Mouse (Mus musculus) ES-E14 (cell line): ENCODE results near the gene Trim2. TPM values are rescaled to one million over a fixed set of nuclear protein-coding genes. Genes with fewer than 3 reads are reported as not detected.

Experiments used
- DNase-seq: peaks from one replicate; pipeline ENCODE4 v3.0.0-alpha.2; 2013; ENCODE audit warnings: low read depth, low spot score
- H3K27ac ChIP-seq: 2 replicates; pipeline ENCODE4 v1.5.1; 2012; ENCODE audit warnings: low read depth, mild to moderate bottlenecking, low read length, moderate library complexity, mixed read lengths; ENCODE audit not compliant: poor library complexity, insufficient read depth, severe bottlenecking
- H3K36me3 ChIP-seq: 2 replicates; pipeline ENCODE4 v1.6.1; 2012; ENCODE audit warnings: mild to moderate bottlenecking, low read length, moderate library complexity, mixed read lengths; ENCODE audit not compliant: control insufficient read depth, poor library complexity, insufficient read depth, severe bottlenecking
- H3K4me1 ChIP-seq, 2 experiments: fragments of 150-350 bp in 1 of 2; sonication (generic) in 1 of 2; 2 replicates each; pipeline ENCODE4 v1.6.1; 2012; ENCODE audit warnings: low read length in 2 of 2, mild to moderate bottlenecking in 1 of 2, mixed read lengths in 1 of 2; ENCODE audit not compliant: control insufficient read depth in 2 of 2, insufficient read depth in 2 of 2, poor library complexity in 1 of 2
- H3K4me3 ChIP-seq, 2 experiments: fragments of 150-350 bp in 1 of 2; sonication (generic) in 1 of 2; 2 replicates each; pipeline ENCODE4 v1.5.1; 2012; ENCODE audit warnings: low read length in 2 of 2, low read depth in 1 of 2, mild to moderate bottlenecking in 1 of 2, mixed read lengths in 1 of 2; ENCODE audit not compliant: insufficient read depth in 1 of 2, poor library complexity in 1 of 2, severe bottlenecking in 1 of 2
- H3K9ac ChIP-seq: 2 replicates; pipeline ENCODE4 v1.6.1; 2012; ENCODE audit warnings: low read depth, mild to moderate bottlenecking, low read length, mixed read lengths; ENCODE audit not compliant: poor library complexity, insufficient read depth, severe bottlenecking
- H3K9me3 ChIP-seq: fragments of 150-350 bp; sonication (generic); 2 replicates; pipeline ENCODE4 v1.6.1; 2012; ENCODE audit warnings: low read depth, mild to moderate bottlenecking, low read length; ENCODE audit not compliant: control insufficient read depth, insufficient read depth
- CHD2 ChIP-seq: IDR thresholded peaks from 2 replicates; pipeline ENCODE4 v1.6.1; 2014; ENCODE audit warnings: mild to moderate bottlenecking, low read depth, low read length, inconsistent platforms
- HCFC1 ChIP-seq: IDR thresholded peaks from 2 replicates; pipeline ENCODE4 v1.6.1; 2012; ENCODE audit warnings: low read length, inconsistent platforms, borderline replicate concordance; ENCODE audit not compliant: insufficient read depth
- MAFK ChIP-seq: IDR thresholded peaks from 2 replicates; pipeline ENCODE4 v1.6.1; 2014; ENCODE audit warnings: mild to moderate bottlenecking, low read depth, low read length, inconsistent platforms; ENCODE audit not compliant: insufficient read depth
- ZC3H11A ChIP-seq: IDR thresholded peaks from 2 replicates; pipeline ENCODE4 v1.6.1; 2012; ENCODE audit warnings: low read depth, mild to moderate bottlenecking, inconsistent platforms, low read length, borderline replicate concordance
- ZNF384 ChIP-seq: IDR thresholded peaks from 2 replicates; pipeline ENCODE4 v1.6.1; 2012; ENCODE audit warnings: low read depth, low read length, inconsistent platforms
- in situ Hi-C, 2 experiments: fragments of 600-800 bp; cut with MboI; formaldehyde crosslinking; loops; one replicate each; pipeline ENCODE4 v1.15.1; 2025; ENCODE audit warnings: low sequenced_read_pairs in 2 of 2, inconsistent platforms in 1 of 2; ENCODE audit not compliant: unreplicated experiment in 2 of 2
- total RNA-seq: library from RNA; depleted of rRNA; stranded (reverse); fragments of 300-350 nt; gene quantifications from 2 replicates; pipeline ENCODE4 v1.2.3, GENCODE M21; 2012; rRNA removed

Trim2 gene
- total RNA-seq = 27.3 and 50.2 TPM in 2 replicates

GRCm38 (mm10) chr3:84306777-84307176, at the start of gene Trim2:
Gene Trim2, minus strand, starts transcription at chr3:84306877.
- H3K9me3 ChIP-seq = no peaks in the 10 kb centered on the region
- no peaks in the 10 kb centered on the region for H3K36me3 ChIP-seq
- H3K9ac ChIP-seq = no peak within 1 kb of the TSS
- H3K4me3 ChIP-seq = no peak within 1 kb of the TSS
- DNase-seq = no peak
- TF ChIP-seq MAFK = no peak
- TF ChIP-seq HCFC1 = no peak
- no peak for TF ChIP-seq CHD2
- TF ChIP-seq ZNF384 = no peak
- TF ChIP-seq ZC3H11A = no peak
- H3K27ac ChIP-seq = no peak within 1 kb of the TSS
- H3K4me1 ChIP-seq = peaks cover 3% of the 10 kb centered on the region in 2 experiments; a peak in 2 of 4 replicates
- in situ Hi-C loops = loop anchor here (10.0 to 25.0 kb wide), 2 partner anchors 132 to 394 kb away; partner anchors contain the start of gene Gm6525 (in 1 of the 2)

GRCm38 (mm10) chr3:84355930-84356689, 49.4 kb upstream of the Trim2 start:
- Histone ChIP-seq H3K4me3 (no peak overlapping the region), H3K27ac (no peak overlapping the region), H3K9ac (no peak overlapping the region), H3K4me1 (0 out of 4 replicates have a peak, but pooled peaks cover 0 to 2% of the 10 kb centered on the region in 2 experiments), H3K36me3 (no peaks in the 10 kb centered on the region), H3K9me3 (no peaks in the 10 kb centered on the region)
- in situ Hi-C loops = no loop called here
- no peak for DNase-seq
- no peak for TF ChIP-seq ZNF384
- TF ChIP-seq MAFK = no peak
- TF ChIP-seq HCFC1 = no peak
- no peak for TF ChIP-seq CHD2
- no peak for TF ChIP-seq ZC3H11A

GRCm38 (mm10) chr3:84352353-84353034, 45.8 kb upstream of the Trim2 start:
- no peak overlapping the region for H3K9ac ChIP-seq
- TF ChIP-seq ZNF384 = no peak
- peak; percentile 76 for TF ChIP-seq ZC3H11A
- 0 out of 4 replicates have a peak, but pooled peaks cover 0 to 2% of the 10 kb centered on the region in 2 experiments for H3K4me1 ChIP-seq
- in situ Hi-C loops = no loop called here
- peak; percentile 61 for DNase-seq
- no peak overlapping the region for H3K4me3 ChIP-seq
- H3K9me3 ChIP-seq = no peaks in the 10 kb centered on the region
- no peak overlapping the region for H3K27ac ChIP-seq
- no peaks in the 10 kb centered on the region for H3K36me3 ChIP-seq

GRCm38 (mm10) chr3:84350311-84350710, 43.6 kb upstream of the Trim2 start:
- no peak for DNase-seq
- no peak overlapping the region for H3K27ac ChIP-seq
- in situ Hi-C loops = no loop called here

More at GRCm38 (mm10) chr3:84350311-84350710, 43.6 kb upstream of the Trim2 start:
- Histone ChIP-seq H3K9me3 (no peaks in the 10 kb centered on the region), H3K4me3 (no peak overlapping the region), H3K4me1 (peaks cover 0 to 4% of the 10 kb centered on the region in 2 experiments; a peak in 1 of 4 replicates), H3K36me3 (no peaks in the 10 kb centered on the region), H3K9ac (no peak overlapping the region)
- TF ChIP-seq ZC3H11A (no peak), HCFC1 (no peak), MAFK (no peak), CHD2 (no peak), ZNF384 (no peak)
